Mouse (Mus musculus) stomach, embryonic 16.5 days (tissue): ENCODE results near the gene Cdh13. TPM values are rescaled to one million over a fixed set of nuclear protein-coding genes. Genes with fewer than 3 reads are reported as not detected.

Experiments used
- ATAC-seq: fragments of 200-750 bp; cut with Nextera tagmentation; 2 replicates; pipeline ENCODE4 v1.8.0; 2017; ENCODE audit warnings: moderate number of reproducible peaks, moderate TSS enrichment; ENCODE audit not compliant: insufficient read depth, low FRiP score
- H3K27ac ChIP-seq: fragments of 300-500 bp; sonication (generic); 2 replicates; pipeline ENCODE4 v1.5.1; 2014; ENCODE audit warnings: low read length
- H3K27me3 ChIP-seq: fragments of 300-500 bp; sonication (generic); 2 replicates; pipeline ENCODE4 v1.6.1; 2014; ENCODE audit warnings: low read length, control low read depth, mixed read lengths; ENCODE audit not compliant: control insufficient read depth, insufficient read depth
- H3K36me3 ChIP-seq: fragments of 300-500 bp; sonication (generic); 2 replicates; pipeline ENCODE4 v1.6.1; 2014; ENCODE audit warnings: low read length; ENCODE audit not compliant: control insufficient read depth, insufficient read depth
- H3K4me1 ChIP-seq: fragments of 300-500 bp; sonication (generic); 2 replicates; pipeline ENCODE4 v1.6.1; 2014; ENCODE audit warnings: low read length, control low read depth, mixed read lengths; ENCODE audit not compliant: control insufficient read depth, insufficient read depth
- H3K4me2 ChIP-seq: fragments of 300-500 bp; sonication (generic); 2 replicates; pipeline ENCODE4 v1.6.1; 2014; ENCODE audit warnings: low read depth, low read length, mixed read lengths
- H3K4me3 ChIP-seq: fragments of 300-500 bp; sonication (generic); replicated peaks from 2 replicates; pipeline ENCODE4 v1.5.1; 2014; ENCODE audit warnings: mild to moderate bottlenecking, low read length
- H3K9ac ChIP-seq: fragments of 300-500 bp; sonication (generic); 2 replicates; pipeline ENCODE4 v1.6.1; 2014; ENCODE audit warnings: low read length
- H3K9me3 ChIP-seq: fragments of 300-500 bp; sonication (generic); replicated peaks from 2 replicates; pipeline ENCODE4 v1.6.1; 2016; ENCODE audit warnings: low read length, control low read depth; ENCODE audit not compliant: control insufficient read depth
- WGBS: fragments of 180-500 bp; shearing (Covaris S2); extraction: QIAGEN DNeasy Blood & Tissue Kit; methylation state at CpG from one replicate; pipeline ENCODE4 v1.1.7; 2014; 5-methylcytosine and 5-hydroxymethylcytosine counted together
- polyA plus RNA-seq: library from polyadenylated mRNA; unstranded; fragments of >200 nt; fragmentation: Nextera tagmentation; extraction: Ambion mirVana; gene quantifications from 2 replicates; pipeline ENCODE4 v1.2.1, GENCODE M21; 2015

Cdh13 gene
- polyA plus RNA-seq, 1 experiment from 2014 or later = 19.9 TPM

GRCm38 (mm10) chr8:118437874-118438273 is 154.3 kb downstream of the Cdh13 start:
- 71% methylated on average over 3 of the region's 3 CpGs for WGBS
- ATAC-seq = no peak
- H3K27me3 ChIP-seq = no peaks in the 10 kb centered on the region
- H3K9ac ChIP-seq = no peak overlapping the region
- no peaks in the 10 kb centered on the region for H3K36me3 ChIP-seq
- H3K27ac ChIP-seq = no peak overlapping the region
- H3K4me1 ChIP-seq = no peaks in the 10 kb centered on the region
- no peak overlapping the region for H3K4me2 ChIP-seq
- H3K9me3 ChIP-seq = no peaks in the 10 kb centered on the region
- no peak overlapping the region for H3K4me3 ChIP-seq

- H3K27me3 ChIP-seq = no peaks in the 10 kb centered on the region
- no peak for ATAC-seq
- no peak overlapping the region for H3K4me3 ChIP-seq
- no peak overlapping the region for H3K4me2 ChIP-seq
- H3K36me3 ChIP-seq = no peaks in the 10 kb centered on the region
- H3K4me1 ChIP-seq = no peaks in the 10 kb centered on the region
- no peak overlapping the region for H3K27ac ChIP-seq
- no peaks in the 10 kb centered on the region for H3K9me3 ChIP-seq
- WGBS = 77% methylated on average over 5 of the region's 5 CpGs
- H3K9ac ChIP-seq = no peak overlapping the region
These were observed 156.3 kb downstream of the Cdh13 start for GRCm38 (mm10) chr8:118439857-118440256.

- Histone ChIP-seq H3K9ac (no peak overlapping the region), H3K4me3 (no peak overlapping the region), H3K9me3 (no peaks in the 10 kb centered on the region), H3K4me1 (no peaks in the 10 kb centered on the region), H3K27me3 (no peaks in the 10 kb centered on the region), H3K36me3 (no peaks in the 10 kb centered on the region), H3K27ac (no peak overlapping the region), H3K4me2 (no peak overlapping the region)
- no peak for ATAC-seq
- 59% methylated on average over 3 of the region's 3 CpGs for WGBS
These were observed 159.8 kb downstream of the Cdh13 start for GRCm38 (mm10) chr8:118443361-118443760.

- H3K36me3 ChIP-seq = no peaks in the 10 kb centered on the region
- no peak overlapping the region for H3K27ac ChIP-seq
- H3K27me3 ChIP-seq = no peaks in the 10 kb centered on the region
- no peak overlapping the region for H3K4me3 ChIP-seq
- H3K9me3 ChIP-seq = no peaks in the 10 kb centered on the region
- H3K4me1 ChIP-seq = no peaks in the 10 kb centered on the region
- H3K4me2 ChIP-seq = no peak overlapping the region
- 81% methylated on average over 8 of the region's 8 CpGs for WGBS
- H3K9ac ChIP-seq = no peak overlapping the region
- no peak for ATAC-seq
These were observed 161.2 kb downstream of the Cdh13 start for GRCm38 (mm10) chr8:118444651-118445207.

GRCm38 (mm10) chr8:118446516-118446915 is 163.0 kb downstream of the Cdh13 start:
- Histone ChIP-seq H3K4me3 (no peak overlapping the region), H3K36me3 (no peaks in the 10 kb centered on the region), H3K9me3 (no peaks in the 10 kb centered on the region), H3K4me2 (no peak overlapping the region), H3K4me1 (no peaks in the 10 kb centered on the region), H3K9ac (no peak overlapping the region), H3K27me3 (no peaks in the 10 kb centered on the region), H3K27ac (no peak overlapping the region)
- 74% methylated on average over 9 of the region's 9 CpGs for WGBS
- no peak for ATAC-seq

GRCm38 (mm10) chr8:118448011-118448410 is 164.5 kb downstream of the Cdh13 start:
- H3K27ac ChIP-seq = no peak overlapping the region
- WGBS = 92% methylated on average over 6 of the region's 6 CpGs
- ATAC-seq = no peak
- no peaks in the 10 kb centered on the region for H3K4me1 ChIP-seq
- no peak overlapping the region for H3K4me2 ChIP-seq
- no peaks in the 10 kb centered on the region for H3K9me3 ChIP-seq
- H3K27me3 ChIP-seq = no peaks in the 10 kb centered on the region
- H3K36me3 ChIP-seq = no peaks in the 10 kb centered on the region
- H3K4me3 ChIP-seq = no peak overlapping the region
- no peak overlapping the region for H3K9ac ChIP-seq

GRCm38 (mm10) chr8:118452445-118453103 is 169.0 kb downstream of the Cdh13 start:
- no peaks in the 10 kb centered on the region for H3K4me1 ChIP-seq
- H3K27me3 ChIP-seq = no peaks in the 10 kb centered on the region
- H3K27ac ChIP-seq = no peak overlapping the region
- H3K4me2 ChIP-seq = no peak overlapping the region
- no peak for ATAC-seq
- H3K9me3 ChIP-seq = no peaks in the 10 kb centered on the region
- 59% methylated on average over 11 of the region's 11 CpGs for WGBS
- H3K36me3 ChIP-seq = no peaks in the 10 kb centered on the region
- no peak overlapping the region for H3K9ac ChIP-seq
- H3K4me3 ChIP-seq = no peak overlapping the region

- WGBS = 72% methylated on average over 3 of the region's 3 CpGs
- H3K27ac ChIP-seq = no peak overlapping the region
- no peaks in the 10 kb centered on the region for H3K27me3 ChIP-seq
- no peaks in the 10 kb centered on the region for H3K36me3 ChIP-seq
- H3K4me1 ChIP-seq = no peaks in the 10 kb centered on the region
- H3K4me2 ChIP-seq = no peak overlapping the region
- no peak for ATAC-seq
- no peak overlapping the region for H3K4me3 ChIP-seq
- H3K9me3 ChIP-seq = no peaks in the 10 kb centered on the region
- H3K9ac ChIP-seq = no peak overlapping the region
These were observed 171.7 kb downstream of the Cdh13 start for GRCm38 (mm10) chr8:118455245-118455644.

- H3K27me3 ChIP-seq = no peaks in the 10 kb centered on the region
- H3K27ac ChIP-seq = no peak overlapping the region
- no peaks in the 10 kb centered on the region for H3K36me3 ChIP-seq
- no peak overlapping the region for H3K4me3 ChIP-seq
- H3K4me2 ChIP-seq = no peak overlapping the region
- no peak for ATAC-seq
- H3K4me1 ChIP-seq = no peaks in the 10 kb centered on the region
- WGBS = 87% methylated on average over 3 of the region's 3 CpGs
- H3K9ac ChIP-seq = no peak overlapping the region
- H3K9me3 ChIP-seq = no peaks in the 10 kb centered on the region
These were observed 181.9 kb downstream of the Cdh13 start for GRCm38 (mm10) chr8:118465330-118465948.
